Comparison of ENCODE assay signal across 17 mouse cellular contexts in the genomic region with DNA sequence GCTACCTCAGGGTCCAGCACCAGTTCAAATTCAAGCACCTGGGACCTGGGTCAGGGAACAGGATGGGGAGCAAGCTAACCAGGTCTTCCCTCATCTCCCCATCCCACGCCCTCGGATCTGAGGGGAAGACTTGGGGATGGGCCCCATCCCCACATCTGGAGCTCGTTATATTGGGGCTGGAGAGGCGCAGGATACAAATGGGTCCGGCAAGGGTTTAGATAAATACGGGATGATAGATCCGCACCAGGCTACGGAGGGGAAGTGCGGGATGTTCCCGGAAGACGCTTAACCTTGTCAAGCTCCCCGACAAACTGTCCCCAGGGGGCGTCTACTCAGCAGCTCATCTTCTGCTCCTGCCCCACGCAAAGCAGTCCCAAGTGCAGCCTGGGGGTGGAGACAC. TPM values are rescaled to one million over a fixed set of nuclear protein-coding genes. Genes with fewer than 3 reads are reported as not detected.
DNase-seq lines count a peak whose midpoint lies in the region; ATAC-seq lines count a peak whose summit lies in the region.
"Had no signal": no experiment of that assay in that cellular context is flagged by ENCODE, and none has a peak within 500 bp of the region (broad histone marks: within the 10 kb centered on the region; RNA-seq: fewer than 3 reads in every experiment).

No protein-coding gene starts in this region.

- 54% methylated on average over 14 of the region's 14 CpGs for WGBS in forebrain, embryonic 12.5 days
- 50% methylated on average over 14 of the region's 14 CpGs for WGBS in forebrain, embryonic 11.5 days
- 49% methylated on average over 14 of the region's 14 CpGs for WGBS in liver, embryonic 11.5 days
- WGBS in liver, embryonic 12.5 days (ENCODE audit: insufficient replicate concordance) = 66% methylated on average over 14 of the region's 14 CpGs
- WGBS in embryonic facial prominence, embryonic 15.5 days = 29% methylated on average over 14 of the region's 14 CpGs
- 51% methylated on average over 14 of the region's 14 CpGs for WGBS in midbrain, embryonic 15.5 days

- no peak for ATAC-seq in forebrain, embryonic 12.5 days (ENCODE audit: low FRiP score)
- no peak for ATAC-seq in forebrain, embryonic 11.5 days (replicated peaks; ENCODE audit: low FRiP score)
- no peak for ATAC-seq in liver, embryonic 11.5 days (replicated peaks; ENCODE audit: low FRiP score)
- ATAC-seq in liver, embryonic 12.5 days = no peak
- ATAC-seq in embryonic facial prominence, embryonic 15.5 days (ENCODE audit: insufficient number of reproducible peaks, low FRiP score, low TSS enrichment, low read depth) = no peak
- ATAC-seq in midbrain, embryonic 15.5 days (replicated peaks) = no peak
- ATAC-seq: lung, postnatal 0 days; Patski had no signal

- peaks cover 14% of the 10 kb centered on the region for H3K36me3 ChIP-seq in forebrain, embryonic 12.5 days (replicated peaks)
- H3K36me3 ChIP-seq in forebrain, embryonic 11.5 days (ENCODE audit: control insufficient read depth, insufficient read depth, low read length) = no peaks in the 10 kb centered on the region; the same call in 1 of the 2 replicates
- H3K36me3 ChIP-seq in liver, embryonic 11.5 days (ENCODE audit: control insufficient read depth, insufficient read depth, low read length) = no peaks in the 10 kb centered on the region
- no peaks in the 10 kb centered on the region for H3K36me3 ChIP-seq in liver, embryonic 12.5 days
- no peaks in the 10 kb centered on the region for H3K36me3 ChIP-seq in embryonic facial prominence, embryonic 15.5 days
- H3K36me3 ChIP-seq in midbrain, embryonic 15.5 days (replicated peaks) = no peaks in the 10 kb centered on the region
- H3K36me3 ChIP-seq: heart, embryonic 12.5 days; limb, embryonic 15.5 days had no signal

- H3K4me1 ChIP-seq in forebrain, embryonic 12.5 days = peaks cover 84% of the 10 kb centered on the region
- peaks cover 7% of the 10 kb centered on the region; the same call in 1 of the 2 replicates for H3K4me1 ChIP-seq in forebrain, embryonic 11.5 days (replicated peaks; ENCODE audit: control insufficient read depth, insufficient read depth, low read length)
- peaks cover 22% of the 10 kb centered on the region for H3K4me1 ChIP-seq in liver, embryonic 11.5 days (replicated peaks; ENCODE audit: control insufficient read depth, insufficient read depth, low read length)
- peaks cover 25% of the 10 kb centered on the region for H3K4me1 ChIP-seq in liver, embryonic 12.5 days
- peaks cover 68% of the 10 kb centered on the region for H3K4me1 ChIP-seq in embryonic facial prominence, embryonic 15.5 days
- peaks cover 43% of the 10 kb centered on the region for H3K4me1 ChIP-seq in midbrain, embryonic 15.5 days

- DNase-seq in forebrain, embryonic 11.5 days (ENCODE audit: low spot score) = no peak
- DNase-seq in liver, embryonic 11.5 days (ENCODE audit: low spot score) = no peak
- DNase-seq in adrenal gland, adult 18-20 months (ENCODE audit: low spot score in 2 of 2) = no peak
- DNase-seq in cerebellum, adult 18-20 months = no peak
- DNase-seq: cerebellum, postnatal 36 days; heart, postnatal 4 days; kidney, adult 8-10 months; right cerebral cortex, postnatal 4 days; thymus, adult 18-20 months had no signal

- H3K4me3 ChIP-seq in forebrain, embryonic 12.5 days (replicated peaks) = no peak overlapping the region
- H3K4me3 ChIP-seq in forebrain, embryonic 11.5 days (ENCODE audit: low read depth, low read length) = no peak overlapping the region
- H3K4me3 ChIP-seq in liver, embryonic 11.5 days (ENCODE audit: low read depth, low read length) = no peak overlapping the region
- no peak overlapping the region for H3K4me3 ChIP-seq in liver, embryonic 12.5 days
- H3K4me3 ChIP-seq in embryonic facial prominence, embryonic 15.5 days (replicated peaks) = no peak overlapping the region
- H3K4me3 ChIP-seq in midbrain, embryonic 15.5 days = no peak overlapping the region
- H3K4me3 ChIP-seq: heart, embryonic 12.5 days; limb, embryonic 15.5 days had no signal

- H3K27ac ChIP-seq in forebrain, embryonic 12.5 days = peak overlapping the region; percentile 36; the same call in 1 of the 2 replicates
- no peak overlapping the region for H3K27ac ChIP-seq in forebrain, embryonic 11.5 days (ENCODE audit: low read depth, low read length)
- 0 out of 2 replicates have a peak overlapping the region, but pooled peaks have one; percentile 4 for H3K27ac ChIP-seq in liver, embryonic 11.5 days (ENCODE audit: low read depth, low read length)
- no peak overlapping the region for H3K27ac ChIP-seq in liver, embryonic 12.5 days
- peak overlapping the region; percentile 55; the same call in 1 of the 2 replicates for H3K27ac ChIP-seq in embryonic facial prominence, embryonic 15.5 days (replicated peaks)
- H3K27ac ChIP-seq in midbrain, embryonic 15.5 days = peak overlapping the region; percentile 42; the same call in 1 of the 2 replicates
- H3K27ac ChIP-seq: limb, embryonic 15.5 days had no signal

- no peaks in the 10 kb centered on the region for H3K27me3 ChIP-seq in forebrain, embryonic 12.5 days
- no peaks in the 10 kb centered on the region for H3K27me3 ChIP-seq in forebrain, embryonic 11.5 days (ENCODE audit: control insufficient read depth, insufficient read depth, low read length)
- H3K27me3 ChIP-seq in liver, embryonic 11.5 days (replicated peaks; ENCODE audit: control insufficient read depth, insufficient read depth, low read length) = no peaks in the 10 kb centered on the region
- H3K27me3 ChIP-seq in liver, embryonic 12.5 days (replicated peaks) = peaks cover 24% of the 10 kb centered on the region
- H3K27me3 ChIP-seq in embryonic facial prominence, embryonic 15.5 days = no peaks in the 10 kb centered on the region
- no peaks in the 10 kb centered on the region for H3K27me3 ChIP-seq in midbrain, embryonic 15.5 days (replicated peaks)
- H3K27me3 ChIP-seq: Patski had no signal

- no peak overlapping the region for H3K9ac ChIP-seq in forebrain, embryonic 12.5 days
- no peak overlapping the region for H3K9ac ChIP-seq in forebrain, embryonic 11.5 days (ENCODE audit: low read length)
- H3K9ac ChIP-seq in liver, embryonic 11.5 days (ENCODE audit: low read depth, low read length) = no peak overlapping the region
- no peak overlapping the region for H3K9ac ChIP-seq in liver, embryonic 12.5 days
- H3K9ac ChIP-seq in embryonic facial prominence, embryonic 15.5 days = no peak overlapping the region
- H3K9ac ChIP-seq in midbrain, embryonic 15.5 days = no peak overlapping the region
- H3K9ac ChIP-seq: heart, embryonic 12.5 days; limb, embryonic 15.5 days had no signal

- H3K4me2 ChIP-seq in forebrain, embryonic 12.5 days = no peak overlapping the region
- no peak overlapping the region for H3K4me2 ChIP-seq in forebrain, embryonic 11.5 days (ENCODE audit: low read depth, low read length, severe bottlenecking)
- no peak overlapping the region for H3K4me2 ChIP-seq in liver, embryonic 11.5 days
- H3K4me2 ChIP-seq in liver, embryonic 12.5 days = no peak overlapping the region
- H3K4me2 ChIP-seq in embryonic facial prominence, embryonic 15.5 days (replicated peaks) = no peak overlapping the region
- no peak overlapping the region for H3K4me2 ChIP-seq in midbrain, embryonic 15.5 days
- H3K4me2 ChIP-seq: heart, embryonic 12.5 days; limb, embryonic 15.5 days had no signal

- H3K9me3 ChIP-seq in forebrain, embryonic 12.5 days = no peaks in the 10 kb centered on the region
- no peaks in the 10 kb centered on the region for H3K9me3 ChIP-seq in forebrain, embryonic 11.5 days (ENCODE audit: control insufficient read depth, low read length)
- H3K9me3 ChIP-seq in liver, embryonic 11.5 days (ENCODE audit: control insufficient read depth, low read length) = no peaks in the 10 kb centered on the region
- H3K9me3 ChIP-seq in liver, embryonic 12.5 days (replicated peaks) = no peaks in the 10 kb centered on the region
- H3K9me3 ChIP-seq in embryonic facial prominence, embryonic 15.5 days (replicated peaks) = no peaks in the 10 kb centered on the region
- no peaks in the 10 kb centered on the region for H3K9me3 ChIP-seq in midbrain, embryonic 15.5 days
- H3K9me3 ChIP-seq: heart, embryonic 12.5 days; limb, embryonic 15.5 days had no signal

RNA-seq across cellular contexts. Expression of a gene that starts 35.4 kb away (rescaled TPM):
- 20.3 and 30.2 TPM in 2 replicates for polyA plus RNA-seq in forebrain, embryonic 12.5 days (2016; fragmentation: Nextera tagmentation; extraction: Ambion mirVana)
- 35.8 and 36.9 TPM in 2 replicates for polyA plus RNA-seq in forebrain, embryonic 11.5 days (2014; fragmentation: Nextera tagmentation; extraction: Ambion mirVana)
- polyA plus RNA-seq in liver, embryonic 11.5 days (2014; fragmentation: Nextera tagmentation; extraction: Ambion mirVana) = 4.8 and 5.1 TPM in 2 replicates
- polyA plus RNA-seq in liver, embryonic 12.5 days (2016; fragmentation: Nextera tagmentation; extraction: Ambion mirVana) = 1.4 and 1.7 TPM in 2 replicates
- polyA plus RNA-seq in embryonic facial prominence, embryonic 15.5 days (2015; fragmentation: Nextera tagmentation; extraction: Ambion mirVana) = 12.2 and 13.1 TPM in 2 replicates
- 31.0 and 31.7 TPM in 2 replicates for polyA plus RNA-seq in midbrain, embryonic 15.5 days (2015; fragmentation: Nextera tagmentation; extraction: Ambion mirVana)
- total RNA-seq in adrenal gland, adult 18-20 months (2021) = 10 to 100 TPM; 16.9 to 22.8 TPM

Comparison
In these comparisons a context has a peak if more than half of its experiments do, and no peak if none do; other contexts are left out.
1. H3K27ac ChIP-seq: peak in forebrain, embryonic 12.5 days (single experiment), liver, embryonic 11.5 days (single experiment), embryonic facial prominence, embryonic 15.5 days (single experiment) and midbrain, embryonic 15.5 days (single experiment); none in forebrain, embryonic 11.5 days (single experiment) and liver, embryonic 12.5 days (single experiment).